Mouse (Mus musculus) gastrocnemius, postnatal 10 days (tissue): ENCODE measurements around the gene Cpne5. TPM values are rescaled to one million over a fixed set of nuclear protein-coding genes. Genes with fewer than 3 reads are reported as not detected.
A peak's percentile ranks its signal among the peaks of the same experiment; 100 is the strongest.
"Not testable (repeated sequence)": the region's sequence is repeated elsewhere in the genome, so short reads cannot be mapped to it uniquely, and the experiment has no call there.

Experiments
- DNase-seq: peaks from one replicate; pipeline ENCODE4 v3.0.0; 2021; ENCODE audit warnings: mixed read lengths
- total RNA-seq, 2 experiments: library from RNA; stranded (reverse); gene quantifications; 2 replicates each; pipeline ENCODE4 v1.2.3; 2021

Gene Cpne5
- total RNA-seq, 2 experiments from 2014 or later, result 0.32 to 0.49 TPM

DNA sequence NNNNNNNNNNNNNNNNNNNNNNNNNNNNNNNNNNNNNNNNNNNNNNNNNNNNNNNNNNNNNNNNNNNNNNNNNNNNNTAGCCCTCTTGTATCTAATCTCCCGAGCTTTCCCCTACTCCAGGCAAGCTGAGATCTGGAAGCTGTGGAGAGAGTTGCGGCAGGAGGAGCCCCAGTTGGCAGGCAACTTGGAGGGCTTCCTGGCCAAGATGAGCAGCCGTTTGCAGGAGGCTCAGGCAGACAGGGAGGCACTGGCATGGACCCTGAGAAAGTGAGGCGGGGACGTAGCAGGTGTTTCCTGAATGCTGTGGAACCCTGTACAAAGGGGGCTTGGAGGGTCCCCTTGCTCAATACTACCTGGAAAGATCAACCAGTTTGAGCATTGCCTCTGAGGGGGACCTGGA, 102.9 kb downstream of the Cpne5 start:
- DNase-seq, result no peak

DNA sequence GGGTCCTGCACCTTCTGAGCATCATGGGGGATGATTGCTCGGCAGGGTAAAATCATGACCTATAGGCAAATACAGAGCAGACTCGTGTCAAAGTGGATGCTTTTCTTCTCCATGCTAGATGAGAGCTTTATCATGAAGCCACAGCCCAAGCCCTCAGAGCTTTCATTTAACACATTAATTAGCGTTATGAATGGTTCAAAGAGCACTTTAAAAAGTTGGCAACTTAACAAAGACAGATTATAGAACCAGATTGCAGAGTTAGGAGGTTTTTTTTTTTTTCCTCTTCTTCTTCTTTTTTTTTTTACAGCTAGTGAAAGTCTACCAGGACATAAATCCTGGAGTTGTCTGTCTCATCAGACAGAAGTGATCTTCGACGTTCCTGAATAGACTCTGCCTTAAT, 108.6 kb downstream of the Cpne5 start:
- DNase-seq, result no peak

DNA sequence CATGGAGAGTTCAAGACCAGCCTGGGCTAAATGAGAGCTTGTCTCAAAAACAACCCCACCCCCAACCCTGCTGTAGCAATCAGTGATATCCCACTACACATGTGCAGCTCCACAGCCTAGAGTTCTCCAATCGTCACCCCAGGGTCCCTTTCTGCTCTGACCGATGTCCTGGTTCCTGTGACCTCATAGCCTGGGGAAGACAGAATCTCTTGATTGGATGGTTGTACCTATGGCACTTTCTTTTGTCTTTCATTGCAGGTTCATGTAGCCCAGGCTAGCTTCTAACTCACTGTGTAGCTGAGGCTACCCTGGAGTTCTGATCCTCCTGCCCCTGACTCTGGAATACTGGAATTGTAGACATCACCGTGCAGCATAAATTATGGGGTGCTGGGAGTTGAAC, 111.4 kb downstream of the Cpne5 start:
- DNase-seq, result no peak

DNA sequence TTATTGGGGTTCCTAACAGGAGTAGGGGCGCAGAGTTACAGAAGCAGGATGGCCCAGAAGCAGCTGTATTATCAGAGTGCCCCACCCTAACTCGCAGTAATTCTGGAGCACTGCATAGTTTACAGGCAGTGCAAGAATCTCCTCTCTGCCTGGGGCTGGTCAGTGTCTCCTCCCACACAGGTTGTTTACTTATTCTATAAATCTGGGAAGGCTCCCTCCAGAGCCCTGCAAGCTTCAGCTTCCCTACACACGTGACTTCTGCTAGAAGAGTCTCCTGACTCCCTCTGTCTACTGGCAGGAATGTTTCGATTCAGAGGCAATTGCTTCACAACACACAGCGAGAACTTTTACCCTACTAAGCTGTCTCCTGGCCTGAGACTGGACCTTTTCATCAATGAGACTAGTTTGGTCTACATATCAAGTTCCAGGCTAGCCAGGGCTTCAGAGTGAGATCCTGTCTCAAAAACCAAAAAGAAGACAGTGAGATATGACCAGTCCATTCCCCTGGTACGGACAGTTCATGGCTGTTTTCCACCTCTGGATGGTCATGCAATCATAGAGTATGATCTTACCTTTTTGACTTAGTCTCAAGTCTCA, 114.3 kb downstream of the Cpne5 start:
- no peak for DNase-seq

DNA sequence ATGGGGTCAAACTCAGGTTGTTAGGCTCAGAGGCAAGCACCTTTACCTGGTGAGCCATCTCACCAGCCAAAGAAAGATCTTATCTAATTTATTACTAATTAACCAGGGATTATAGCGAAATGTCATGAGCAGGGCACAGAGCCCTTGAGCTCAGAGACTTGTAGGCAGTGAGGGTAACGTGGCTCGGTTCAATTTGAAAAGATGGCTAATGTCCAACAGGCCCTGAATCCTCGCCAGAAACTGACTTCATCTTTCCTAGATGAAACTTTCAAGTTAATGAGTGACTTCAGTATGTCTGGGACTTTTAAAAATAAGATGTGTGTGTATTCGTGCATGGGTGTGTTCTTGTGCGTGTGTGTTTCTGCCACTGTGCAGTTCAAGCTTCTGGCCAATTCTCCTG, 115.2 kb downstream of the Cpne5 start:
- DNase-seq, result no peak

DNA sequence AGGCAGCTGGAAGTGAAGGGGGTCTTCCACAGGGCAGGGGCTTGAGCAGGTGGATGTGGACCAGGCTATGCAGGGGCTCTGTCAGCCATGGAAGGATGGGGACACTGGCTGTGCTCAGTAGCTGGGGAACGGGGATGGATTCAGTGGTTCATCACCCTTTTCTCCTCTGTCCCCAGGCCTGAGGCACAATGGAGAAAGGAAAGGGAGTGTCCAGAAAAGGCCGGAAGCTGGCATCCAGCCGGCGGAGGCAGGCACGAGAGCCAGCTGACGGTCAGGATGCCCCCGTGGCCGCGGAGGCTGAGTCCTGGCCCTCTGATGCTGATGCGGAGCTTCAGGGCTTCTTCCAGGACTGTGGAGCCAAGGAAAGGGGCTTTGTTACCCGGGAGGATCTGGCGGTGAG, 117.3 kb downstream of the Cpne5 start:
- DNase-seq, result peak; percentile 46

DNA sequence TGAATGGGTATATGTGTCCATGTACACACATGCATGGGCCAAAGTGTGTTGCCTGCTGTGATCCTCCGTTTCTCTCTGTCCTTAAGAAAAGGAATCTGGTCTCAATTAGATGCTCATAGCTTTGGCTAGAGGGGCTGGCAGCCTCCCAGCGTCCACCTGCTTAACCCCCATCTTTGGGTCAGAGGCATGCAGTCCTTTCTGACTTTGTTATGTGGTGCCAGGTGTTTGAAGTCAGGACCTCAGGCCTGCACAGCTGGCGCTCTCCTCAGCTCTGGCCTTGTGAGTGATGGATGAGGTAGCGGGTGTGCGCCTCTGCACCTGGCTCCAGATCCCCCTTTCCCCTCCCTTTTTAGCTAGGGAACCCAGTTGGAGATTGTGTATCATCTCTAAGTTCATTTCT, 119.9 kb downstream of the Cpne5 start:
- no peak for DNase-seq

DNA sequence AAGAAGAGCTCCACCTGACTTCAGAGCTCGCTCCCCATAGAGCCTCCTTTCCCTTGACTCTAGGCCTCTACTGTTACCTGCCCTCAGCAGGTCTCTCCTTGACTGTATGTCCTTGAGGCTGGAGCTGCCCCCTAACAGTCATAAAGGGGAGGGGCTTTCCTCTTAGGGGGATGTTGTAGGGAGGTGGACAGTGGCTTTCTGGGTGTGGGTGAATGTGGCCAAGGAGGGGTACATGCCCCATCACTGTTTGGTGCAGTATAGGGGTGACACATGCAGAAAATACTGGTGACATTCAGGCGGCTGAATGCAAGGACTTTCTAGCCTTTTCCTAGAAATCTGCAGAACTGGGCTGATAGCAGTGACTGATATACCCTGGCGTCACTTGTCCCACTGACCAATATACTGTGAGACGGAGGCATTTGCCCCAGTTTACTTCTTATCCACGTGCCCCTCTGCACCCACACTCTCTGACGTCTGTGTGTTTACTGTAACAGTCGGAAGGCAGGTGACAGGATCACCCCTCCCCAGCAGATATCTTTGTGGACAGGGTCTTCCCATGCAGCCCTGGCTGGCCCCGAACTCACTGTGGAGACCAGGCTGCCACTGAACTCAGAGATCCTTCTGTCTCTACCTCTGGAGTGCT, 120.8 kb downstream of the Cpne5 start:
- no peak for DNase-seq

DNA sequence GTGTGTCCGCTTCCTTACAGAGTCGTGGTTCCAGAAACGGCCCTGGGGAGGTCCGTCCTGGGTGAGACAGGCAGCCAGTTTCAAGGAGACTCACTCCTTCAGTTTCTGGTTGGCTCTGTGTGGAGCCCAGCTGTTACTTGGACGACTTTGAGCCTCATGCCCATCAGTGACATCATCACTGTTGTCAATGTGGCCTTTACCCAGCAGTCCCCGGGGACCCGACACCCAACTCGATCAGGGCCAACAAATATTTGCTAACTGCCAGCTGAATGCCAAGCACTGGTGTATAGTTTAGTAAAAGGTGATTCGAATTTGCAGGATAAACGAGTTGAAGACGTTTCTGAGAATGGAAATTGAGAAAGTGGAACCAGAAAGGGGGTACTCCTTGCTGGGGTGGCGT, 121.9 kb downstream of the Cpne5 start:
- DNase-seq, result no peak

DNA sequence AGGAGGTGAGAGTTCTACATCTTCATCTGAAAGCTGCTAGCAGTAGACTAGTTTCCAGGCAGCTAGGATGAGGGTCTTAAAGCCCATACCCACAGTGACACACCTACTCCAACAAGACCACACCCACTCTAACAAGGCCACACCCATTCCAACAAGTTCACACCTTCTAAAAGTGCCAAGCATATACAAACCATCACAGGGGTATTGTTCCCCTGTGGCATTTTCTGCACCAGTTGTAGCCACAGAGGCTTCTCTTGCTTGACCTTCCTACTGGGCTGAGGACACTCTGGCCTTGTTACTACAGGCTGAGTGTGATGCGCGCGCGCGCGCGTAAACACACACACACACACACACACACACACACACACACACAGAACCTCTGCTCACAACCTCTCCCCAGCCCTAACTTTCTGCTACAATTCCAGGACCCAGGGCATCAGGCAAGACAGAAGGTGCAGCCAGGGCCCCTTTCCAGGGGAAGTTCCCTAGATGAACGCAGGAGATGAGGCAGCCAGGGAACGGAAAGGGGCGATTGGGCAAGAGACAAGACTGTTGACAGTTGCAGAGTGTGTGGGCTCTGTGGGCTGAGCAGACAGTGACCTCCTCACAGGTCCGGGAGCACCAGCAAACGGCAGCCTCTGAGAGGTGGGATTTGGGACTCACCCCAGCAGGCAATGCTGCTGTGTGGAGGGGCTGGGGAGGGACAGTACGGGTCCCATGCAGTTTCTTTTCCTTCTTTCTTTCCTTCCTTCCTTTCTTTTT, 124.2 kb downstream of the Cpne5 start, which contains the start of gene Rab44:
Gene Rab44 (plus strand): TSS at position 555 of the 762 bp plus-strand sequence.
- DNase-seq, result no peak

DNA sequence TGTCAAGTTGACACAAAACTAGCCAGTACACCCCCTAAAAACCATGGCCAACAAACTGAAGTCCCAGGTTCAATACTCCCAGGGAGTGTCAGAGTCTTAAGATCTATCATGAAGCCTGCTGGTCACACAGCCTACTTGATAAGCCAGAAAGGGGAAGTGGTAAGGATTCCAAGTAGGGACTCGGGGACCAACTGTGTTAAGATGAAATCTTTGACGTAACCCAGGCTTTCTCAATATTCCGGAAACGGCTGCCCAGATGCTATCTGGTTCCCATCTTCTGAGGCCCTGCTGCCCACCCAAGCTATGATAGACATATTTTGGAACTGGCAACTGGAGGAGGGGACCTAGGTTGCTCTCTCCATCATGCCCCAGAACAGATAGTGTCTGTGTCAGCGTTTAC, 126.6 kb downstream of the Cpne5 start:
- DNase-seq, result no peak

DNA sequence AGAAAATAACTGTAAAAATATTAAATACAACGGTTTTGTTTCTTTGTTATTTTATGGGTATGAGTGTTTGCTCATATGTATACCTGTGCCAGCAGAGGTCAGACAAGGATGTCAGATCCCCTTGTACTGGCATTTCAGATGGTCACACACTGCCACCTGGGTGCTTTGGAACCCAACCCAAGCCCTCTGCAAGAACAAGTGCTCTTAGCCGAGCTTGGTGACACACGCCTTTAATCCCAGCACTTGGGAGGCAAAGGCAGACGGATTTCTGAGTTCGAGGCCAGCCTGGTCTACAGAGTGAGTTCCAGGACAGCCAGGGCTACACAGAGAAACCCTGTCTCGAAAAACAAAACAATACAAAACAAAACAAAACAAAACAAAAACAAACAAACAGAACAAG, 127.6 kb downstream of the Cpne5 start:
- DNase-seq, result not testable (repeated sequence)

Other genes starting within 250 kb of the Cpne5 start
- gene Stk38, start 230.2 kb downstream of the Cpne5 start, total RNA-seq, result 10 to 100 TPM; 34.4 to 45.0 TPM
- 10 to 100 TPM; 91.3 to 94.2 TPM for gene Srsf3, start 205.5 kb downstream of the Cpne5 start, total RNA-seq
- 10 to 100 TPM; 43.0 to 46.3 TPM for gene Cdkn1a, start 147.2 kb downstream of the Cpne5 start, total RNA-seq
- 1 to 10 TPM in 1 of 2 experiments, under 1 TPM in 1; 0.68 to 1.6 TPM for gene Rab44, start 124.0 kb downstream of the Cpne5 start, total RNA-seq
- gene Ppil1, start 26.0 kb upstream of the Cpne5 start, total RNA-seq, result 10 to 100 TPM; 11.4 to 12.4 TPM
- gene BC004004, start 30.6 kb upstream of the Cpne5 start, total RNA-seq, result 100 to 1,000 TPM; 115 to 118 TPM
- 10 to 100 TPM; 38.8 to 45.1 TPM for gene Pi16, start 79.5 kb upstream of the Cpne5 start, total RNA-seq
- gene Mtch1, start 109.8 kb upstream of the Cpne5 start, total RNA-seq, result 100 to 1,000 TPM; 197 to 221 TPM
- gene Fgd2, start 122.7 kb upstream of the Cpne5 start, total RNA-seq, result 1 to 10 TPM; 3.5 to 3.9 TPM